Mouse (Mus musculus) ovary, postnatal 36 days (tissue): ENCODE measurements around the gene Prl8a1.

Source experiments
- DNase-seq: peaks from one replicate; pipeline ENCODE4 v3.0.0; 2022; ENCODE audit warnings: low spot score, mixed read lengths

The Prl8a1 gene

DNA sequence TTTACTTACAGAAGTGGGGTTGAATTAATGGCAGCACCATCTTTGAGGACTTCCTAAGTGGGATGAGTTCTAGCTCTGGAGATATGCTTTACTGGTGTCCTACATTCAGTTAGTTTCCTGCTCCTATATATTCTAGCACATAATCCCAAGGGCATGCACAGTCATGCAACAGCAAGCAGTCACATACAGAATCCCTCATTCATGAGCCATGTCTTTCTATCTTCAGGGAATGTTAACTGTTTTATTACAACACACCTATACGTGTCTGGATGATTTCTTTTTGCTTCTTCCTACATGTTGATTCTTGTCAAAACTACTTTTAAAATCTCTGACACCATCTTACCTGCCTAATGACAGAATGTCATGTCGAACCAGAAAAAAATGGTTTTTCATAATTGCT is at the start of gene Prl8a1:
Gene Prl8a1 (minus strand): TSS at position 101 of the 400 bp plus-strand sequence.
- DNase-seq: no peak

DNA sequence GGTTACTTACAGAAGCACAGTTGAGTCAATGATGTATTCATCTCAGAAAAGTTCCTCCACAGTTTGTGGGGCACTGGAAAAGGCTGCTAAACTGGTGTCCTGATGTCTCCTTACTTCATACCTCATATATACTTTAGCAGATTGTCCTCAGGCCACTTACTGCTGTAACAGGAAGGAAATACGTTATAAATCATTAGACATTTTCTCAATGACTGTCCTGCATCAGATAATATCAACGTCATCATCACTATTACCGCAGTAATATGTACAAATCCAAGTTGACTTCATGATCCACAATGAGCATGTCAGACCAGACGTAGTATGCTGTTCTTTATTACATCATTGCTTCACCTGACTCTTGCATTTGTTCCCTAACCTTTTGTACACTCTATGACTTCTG is 28.5 kb upstream of the Prl8a1 start, which contains the start of gene Prl7b1:
Gene Prl7b1 (minus strand): TSS at position 101 of the 400 bp plus-strand sequence.
- DNase-seq: no peak

DNA sequence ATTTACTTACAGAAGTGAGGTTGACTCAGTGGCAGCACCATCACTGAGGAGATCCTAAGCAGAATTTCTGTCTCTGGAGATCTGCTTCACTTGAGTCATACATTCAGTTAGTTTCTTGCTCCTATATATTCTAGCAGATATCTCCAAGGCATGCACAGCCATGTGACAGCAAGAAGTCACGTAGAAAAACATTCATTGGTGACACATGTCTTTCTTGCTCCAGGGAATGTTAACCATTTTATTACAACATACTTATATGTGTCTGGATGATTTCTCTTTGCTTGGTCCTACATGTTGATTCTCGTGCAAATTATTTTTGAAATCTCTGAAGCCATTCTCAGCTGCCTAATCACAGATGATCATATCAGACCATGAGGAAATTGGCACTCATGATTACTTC is 17.5 kb downstream of the Prl8a1 start, which contains the start of gene Prl8a9:
Gene Prl8a9 (minus strand): TSS at position 101 of the 400 bp plus-strand sequence.
- DNase-seq: no peak

DNA sequence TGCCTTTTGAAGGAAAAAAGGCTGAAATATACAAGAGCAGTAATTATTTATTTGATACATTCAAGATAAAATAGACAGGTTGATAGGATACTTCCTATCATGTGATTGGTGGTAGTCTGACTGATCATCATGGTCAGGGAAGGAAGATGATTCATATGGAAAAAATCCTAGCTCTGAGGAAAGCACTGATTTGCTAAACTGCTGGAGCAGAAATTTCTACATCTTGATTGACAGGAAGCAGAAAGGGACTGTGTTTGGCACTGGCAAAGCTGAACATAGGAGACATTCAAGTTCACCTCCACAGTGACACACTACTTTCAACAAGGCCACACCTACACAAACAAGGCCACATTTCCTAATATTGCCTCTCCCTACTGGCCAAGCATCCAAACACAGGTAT is 28.6 kb downstream of the Prl8a1 start:
- DNase-seq: no peak
